19 mouse cellular contexts compared by ENCODE assay signal in genomic region chr14:60369667-60370315, GRCm38 (mm10). TPM values are rescaled to one million over a fixed set of nuclear protein-coding genes. Genes with fewer than 3 reads are reported as not detected.
DNase-seq lines count a peak whose midpoint lies in the region; ATAC-seq and TF ChIP-seq lines count a peak whose summit lies in the region.
"Had no signal": no experiment of that assay in that cellular context is flagged by ENCODE, and none has a peak within 500 bp of the region (broad histone marks: within the 10 kb centered on the region; RNA-seq: fewer than 3 reads in every experiment).

No protein-coding gene starts in this region.

- DNase-seq in cerebellum, postnatal 25 days, result peak; percentile 30 to 32
- no peak for DNase-seq in cerebellum, adult 18-20 months
- DNase-seq in midbrain, postnatal 0 days (ENCODE audit: low spot score), result no peak
- DNase-seq in thymus, postnatal 10 days (ENCODE audit: low spot score in 2 of 2), result no peak
- DNase-seq in ovary, postnatal 10 days (ENCODE audit: low spot score), result no peak
- DNase-seq: adrenal gland, adult 8-10 months; gastrocnemius, adult 2 months; liver had no signal

- no peak for TF ChIP-seq CTCF in midbrain, postnatal 0 days (IDR thresholded peaks at IDR 0.05)

- H3K4me2 ChIP-seq in midbrain, embryonic 12.5 days (replicated peaks), result no peak overlapping the region
- H3K4me2 ChIP-seq in midbrain, postnatal 0 days (ENCODE audit: low read depth, low read length, poor library complexity, severe bottlenecking), result no peak overlapping the region
- no peak overlapping the region for H3K4me2 ChIP-seq in forebrain, embryonic 16.5 days (ENCODE audit: low read length)
- H3K4me2 ChIP-seq: heart, embryonic 13.5 days; hindbrain, embryonic 15.5 days; kidney, embryonic 15.5 days; neural tube, embryonic 13.5 days had no signal

- 0 out of 2 replicates have a peak, but pooled peaks have one; percentile 27 for ATAC-seq in midbrain, embryonic 12.5 days (ENCODE audit: low FRiP score, low read depth)
- ATAC-seq in midbrain, postnatal 0 days (ENCODE audit: low FRiP score), result no peak
- peak; percentile 65 for ATAC-seq in forebrain, embryonic 16.5 days
- ATAC-seq: intestine, postnatal 0 days; lung, postnatal 0 days had no signal

- H3K27ac ChIP-seq in midbrain, embryonic 12.5 days (replicated peaks), result no peak overlapping the region
- H3K27ac ChIP-seq in midbrain, postnatal 0 days (ENCODE audit: low read depth, low read length), result no peak overlapping the region
- H3K27ac ChIP-seq in forebrain, embryonic 16.5 days (ENCODE audit: low read length), result peak overlapping the region; percentile 37
- H3K27ac ChIP-seq: embryonic facial prominence, embryonic 10.5 days; gastrocnemius, adult 2 months; heart, embryonic 13.5 days; hindbrain, embryonic 15.5 days; kidney, embryonic 15.5 days; neural tube, embryonic 13.5 days had no signal

- peaks cover 12% of the 10 kb centered on the region for H3K4me1 ChIP-seq in midbrain, embryonic 12.5 days
- H3K4me1 ChIP-seq in midbrain, postnatal 0 days (ENCODE audit: insufficient read depth, low read length), result no peaks in the 10 kb centered on the region
- peaks cover 9% of the 10 kb centered on the region for H3K4me1 ChIP-seq in forebrain, embryonic 16.5 days (replicated peaks; ENCODE audit: control insufficient read depth, insufficient read depth, low read length)
- H3K4me1 ChIP-seq: hindbrain, embryonic 15.5 days; kidney, embryonic 15.5 days had no signal

- H3K36me3 ChIP-seq in midbrain, embryonic 12.5 days, result no peaks in the 10 kb centered on the region
- H3K36me3 ChIP-seq in midbrain, postnatal 0 days (ENCODE audit: insufficient read depth, low read length), result no peaks in the 10 kb centered on the region
- no peaks in the 10 kb centered on the region for H3K36me3 ChIP-seq in forebrain, embryonic 16.5 days (ENCODE audit: control insufficient read depth, insufficient read depth)
- H3K36me3 ChIP-seq: embryonic facial prominence, embryonic 10.5 days; heart, embryonic 13.5 days; hindbrain, embryonic 15.5 days; kidney, embryonic 15.5 days; neural tube, embryonic 13.5 days had no signal

- peaks cover 8% of the 10 kb centered on the region for H3K27me3 ChIP-seq in midbrain, embryonic 12.5 days
- no peaks in the 10 kb centered on the region for H3K27me3 ChIP-seq in midbrain, postnatal 0 days (ENCODE audit: insufficient read depth, low read length)
- H3K27me3 ChIP-seq in forebrain, embryonic 16.5 days (replicated peaks; ENCODE audit: control insufficient read depth, insufficient read depth, low read length), result no peaks in the 10 kb centered on the region
- H3K27me3 ChIP-seq: CH12.LX; hindbrain, embryonic 15.5 days; neural tube, embryonic 13.5 days had no signal

- H3K4me3 ChIP-seq in midbrain, embryonic 12.5 days, result no peak overlapping the region
- H3K4me3 ChIP-seq in midbrain, postnatal 0 days (ENCODE audit: low read depth, low read length), result no peak overlapping the region
- no peak overlapping the region for H3K4me3 ChIP-seq in forebrain, embryonic 16.5 days (replicated peaks; ENCODE audit: low read length)
- H3K4me3 ChIP-seq: embryonic facial prominence, embryonic 10.5 days; gastrocnemius, adult 2 months; heart, embryonic 13.5 days; hindbrain, embryonic 15.5 days; kidney, embryonic 15.5 days; neural tube, embryonic 13.5 days had no signal

- no peaks in the 10 kb centered on the region for H3K9me3 ChIP-seq in midbrain, embryonic 12.5 days
- H3K9me3 ChIP-seq in midbrain, postnatal 0 days (ENCODE audit: low read length), result no peaks in the 10 kb centered on the region
- H3K9me3 ChIP-seq in forebrain, embryonic 16.5 days (ENCODE audit: control insufficient read depth, low read length), result no peaks in the 10 kb centered on the region
- H3K9me3 ChIP-seq: embryonic facial prominence, embryonic 10.5 days; heart, embryonic 13.5 days; hindbrain, embryonic 15.5 days; kidney, embryonic 15.5 days; neural tube, embryonic 13.5 days had no signal

- no peak overlapping the region for H3K9ac ChIP-seq in midbrain, embryonic 12.5 days (replicated peaks)
- no peak overlapping the region for H3K9ac ChIP-seq in midbrain, postnatal 0 days (replicated peaks; ENCODE audit: low read length, poor library complexity, severe bottlenecking)
- no peak overlapping the region for H3K9ac ChIP-seq in forebrain, embryonic 16.5 days (replicated peaks; ENCODE audit: low read depth, low read length)
- H3K9ac ChIP-seq: heart, embryonic 13.5 days; hindbrain, embryonic 15.5 days; kidney, embryonic 15.5 days; neural tube, embryonic 13.5 days had no signal

- WGBS in midbrain, embryonic 12.5 days, result 54% methylated on average over 5 of the region's 5 CpGs
- WGBS in midbrain, postnatal 0 days, result 57% methylated on average over 5 of the region's 5 CpGs
- WGBS in forebrain, embryonic 16.5 days, result 46% methylated on average over 5 of the region's 5 CpGs

RNA-seq across cellular contexts. Expression of gene Amer2, which starts 3.3 kb away (rescaled TPM):
- 31.0 and 44.7 TPM in 2 replicates for polyA plus RNA-seq in midbrain, embryonic 12.5 days (2016; fragmentation: Nextera tagmentation; extraction: Ambion mirVana)
- total RNA-seq in midbrain, postnatal 0 days (2014; rRNA removed), result 28.3 TPM in 2 replicates
- polyA plus RNA-seq in midbrain, postnatal 0 days (2015; fragmentation: Nextera tagmentation; extraction: Ambion mirVana), result 13.7 and 18.3 TPM in 2 replicates
- 34.6 and 35.2 TPM in 2 replicates for polyA plus RNA-seq in forebrain, embryonic 16.5 days (2015; fragmentation: Nextera tagmentation; extraction: Ambion mirVana)
- total RNA-seq: CH12.LX; heart, postnatal 25 days had no signal

Comparison
In these comparisons a context has a peak if more than half of its experiments do, and no peak if none do; other contexts are left out.
1. DNase-seq: peak in cerebellum, postnatal 25 days (2 of 2); none in cerebellum, adult 18-20 months (0 of 2), midbrain, postnatal 0 days (single experiment), thymus, postnatal 10 days (0 of 2) and ovary, postnatal 10 days (single experiment).